Mouse (Mus musculus): Measurements from ENCODE around the gene Gm3012.
"Not testable (repeated sequence)": the region's sequence is repeated elsewhere in the genome, so short reads cannot be mapped to it uniquely, and the experiment has no call there.

The Gm3012 gene

GRCm38 (mm10) chr14:3634212-3634611 lies at the start of gene Gm3012:
Gm3012 (plus strand) TSS chr14:3634512.
- DNase-seq (ENCODE audit: low spot score): not testable (repeated sequence)

DNA sequence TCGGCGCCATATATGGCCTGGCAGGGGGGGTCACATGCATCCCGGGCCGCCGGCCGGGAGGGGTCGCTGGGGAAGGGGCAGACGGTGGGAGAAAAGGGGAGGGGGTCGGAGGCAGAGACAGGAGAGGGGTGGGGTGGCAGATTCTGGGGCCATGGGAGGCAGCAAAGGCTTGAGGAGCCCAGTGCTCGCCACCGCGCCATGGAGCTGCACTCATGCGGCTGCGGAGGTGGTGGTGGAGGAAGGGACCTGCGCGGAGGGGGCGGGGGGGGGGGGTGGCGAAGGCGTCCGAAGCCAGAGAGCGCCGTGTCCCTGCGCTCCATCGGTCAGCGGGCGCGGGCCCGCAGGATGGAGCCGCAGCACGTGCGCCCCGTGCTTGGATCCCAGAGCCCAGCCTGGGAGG lies 17.4 kb downstream of the Gm3012 start, which contains the start of gene Gm3020:
TSS of gene Gm3020 (plus strand) at position 301 of the 400 bp plus-strand sequence.
- not testable (repeated sequence) for DNase-seq (ENCODE audit: low spot score)

DNA sequence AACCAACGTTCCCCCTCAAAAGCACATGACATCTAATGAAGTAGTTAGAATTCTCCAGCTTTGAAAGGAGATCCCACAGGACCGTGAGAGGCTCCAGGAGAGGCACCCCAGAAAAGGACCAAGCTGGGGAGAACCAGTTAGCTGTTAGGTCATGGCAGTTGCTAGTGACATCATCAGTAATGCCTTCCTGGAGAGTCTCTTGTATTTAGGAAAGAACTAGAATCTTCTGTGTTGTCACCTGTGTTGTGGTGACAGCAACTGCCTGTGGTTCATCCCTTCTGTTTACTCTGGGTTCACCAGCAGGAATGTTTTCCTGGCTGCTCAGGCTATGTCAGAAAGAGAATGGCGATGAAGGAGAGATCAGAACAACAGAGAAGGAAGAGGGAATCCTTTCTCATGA lies 54.2 kb downstream of the Gm3012 start, which contains the start of gene Gm3043:
TSS of gene Gm3043 (plus strand) at position 301 of the 400 bp plus-strand sequence.
- DNase-seq (ENCODE audit: low spot score): not testable (repeated sequence)

Measured in lung, postnatal 25 days (tissue).